Mouse (Mus musculus) NIH3T3 (cell line): ENCODE results near the gene Slc29a2.
A peak's percentile ranks its signal among the peaks of the same experiment; 100 is the strongest.

Source experiments
- DNase-seq: peaks from one replicate; pipeline ENCODE4 v3.0.0-alpha.2; 2012; ENCODE audit warnings: low read depth

Slc29a2 gene

DNA sequence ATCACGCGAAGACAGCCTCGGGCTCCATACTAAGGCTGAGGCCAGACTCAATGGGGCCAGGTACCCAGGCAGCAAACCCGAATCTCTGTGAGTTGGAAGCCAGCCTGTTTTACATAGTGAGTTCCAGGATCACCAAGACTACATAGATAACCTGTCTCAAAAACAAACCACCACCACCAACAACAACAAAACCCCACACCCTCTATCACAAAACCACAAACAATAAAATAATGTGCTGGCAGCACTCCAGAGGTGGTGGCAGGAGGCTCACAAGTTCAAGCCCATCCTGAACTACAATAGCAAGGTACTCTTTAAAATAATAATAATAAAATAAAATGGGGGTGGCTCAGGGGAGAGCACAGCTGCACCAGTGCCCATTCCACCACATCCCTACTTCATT lies 12.9 kb downstream of the Slc29a2 start:
- DNase-seq, result no peak

DNA sequence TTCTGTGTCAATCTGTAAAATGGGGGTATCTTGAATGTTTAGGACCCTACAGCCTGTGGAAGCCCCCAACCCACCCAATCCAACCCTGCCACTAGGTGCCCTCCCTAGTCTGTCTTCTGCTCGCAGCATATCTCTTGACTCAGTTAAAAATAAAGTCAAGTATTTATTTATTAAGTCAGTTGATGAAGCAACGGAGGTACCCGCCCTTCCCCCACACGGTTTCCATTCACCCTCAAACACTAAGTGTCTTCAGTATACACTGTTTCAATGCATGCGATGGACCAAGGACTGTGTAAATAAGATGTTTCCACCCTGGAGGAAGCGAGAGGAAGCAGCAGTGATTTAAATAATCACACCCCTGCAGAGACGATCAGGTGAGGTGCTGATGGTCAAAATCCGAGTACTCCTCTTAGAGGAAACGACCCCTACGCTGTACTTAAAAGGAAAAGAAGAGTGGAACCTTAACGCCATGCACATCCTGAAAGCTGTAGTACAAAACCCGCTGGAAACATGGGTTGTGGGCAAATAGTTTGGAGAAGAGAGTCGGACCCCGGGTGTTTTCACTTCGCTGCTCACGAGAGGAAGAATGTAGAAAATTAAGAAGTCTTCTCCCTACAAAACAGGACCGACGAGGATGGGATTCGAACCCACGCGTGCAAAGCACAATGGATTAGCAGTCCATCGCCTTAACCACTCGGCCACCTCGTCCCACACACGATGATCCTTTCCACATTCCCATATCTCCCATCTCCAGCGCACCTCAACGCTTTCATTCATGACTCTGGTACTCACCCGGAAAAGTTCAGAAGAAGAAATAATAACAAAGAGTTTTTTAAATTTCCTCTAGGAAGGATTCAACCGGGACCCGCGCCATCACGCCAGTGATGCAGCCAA lies 14.3 kb downstream of the Slc29a2 start:
- DNase-seq, result peak; percentile 93

DNA sequence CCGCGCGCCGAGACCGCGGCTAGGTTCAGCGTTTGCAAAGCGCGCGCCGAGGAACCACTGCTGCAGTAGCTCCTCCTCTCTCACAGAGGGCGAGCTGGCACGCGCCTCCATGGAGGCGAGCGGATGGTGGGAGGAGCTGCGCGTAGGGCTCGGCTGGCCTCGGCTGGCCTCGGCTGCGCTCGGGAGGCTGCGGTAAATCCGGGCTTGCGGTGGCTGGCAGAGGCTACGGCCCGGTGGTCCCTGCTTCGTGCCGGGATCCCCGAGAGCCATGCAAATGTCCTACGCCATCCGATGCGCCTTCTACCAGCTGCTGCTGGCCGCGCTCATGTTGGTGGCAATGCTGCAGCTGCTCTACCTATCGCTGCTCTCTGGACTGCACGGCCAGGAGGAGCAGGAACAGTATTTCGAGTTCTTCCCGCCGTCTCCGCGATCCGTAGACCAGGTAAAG lies 15.1 kb downstream of the Slc29a2 start, which contains the start of the genes B4gat1 and AC124502.3:
TSS of gene B4gat1 (plus strand) at position 118 of the 448 bp plus-strand sequence.
TSS of gene AC124502.3 (plus strand) at position 183 of the 448 bp plus-strand sequence.
- DNase-seq, result peak; percentile 98

DNA sequence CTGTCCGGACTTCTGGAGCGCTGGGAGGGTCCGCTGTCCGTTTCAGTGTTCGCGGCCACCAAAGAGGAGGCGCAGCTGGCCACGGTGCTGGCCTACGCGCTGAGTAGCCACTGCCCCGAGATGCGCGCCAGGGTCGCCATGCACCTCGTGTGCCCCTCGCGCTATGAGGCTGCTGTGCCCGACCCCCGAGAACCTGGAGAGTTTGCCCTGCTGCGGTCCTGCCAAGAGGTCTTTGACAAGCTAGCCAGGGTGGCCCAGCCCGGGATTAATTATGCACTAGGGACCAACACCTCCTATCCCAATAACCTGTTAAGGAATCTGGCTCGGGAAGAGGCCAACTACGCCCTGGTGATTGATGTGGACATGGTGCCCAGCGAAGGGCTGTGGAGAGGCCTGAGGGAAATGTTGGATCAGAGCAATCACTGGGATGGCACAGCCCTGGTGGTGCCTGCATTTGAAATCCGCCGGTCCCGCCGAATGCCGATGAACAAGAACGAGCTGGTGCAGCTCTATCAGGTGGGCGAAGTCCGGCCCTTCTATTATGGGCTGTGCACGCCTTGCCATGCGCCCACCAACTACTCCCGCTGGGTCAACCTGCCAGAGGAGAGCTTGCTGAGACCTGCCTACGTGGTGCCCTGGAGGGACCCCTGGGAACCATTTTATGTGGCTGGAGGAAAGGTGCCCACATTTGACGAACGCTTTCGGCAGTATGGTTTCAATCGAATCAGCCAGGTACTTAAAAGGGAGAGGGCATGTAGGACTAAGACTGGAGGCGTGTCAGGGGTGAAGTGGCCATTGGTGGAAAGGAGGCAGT lies 15.8 kb downstream of the Slc29a2 start:
- DNase-seq, result no peak

DNA sequence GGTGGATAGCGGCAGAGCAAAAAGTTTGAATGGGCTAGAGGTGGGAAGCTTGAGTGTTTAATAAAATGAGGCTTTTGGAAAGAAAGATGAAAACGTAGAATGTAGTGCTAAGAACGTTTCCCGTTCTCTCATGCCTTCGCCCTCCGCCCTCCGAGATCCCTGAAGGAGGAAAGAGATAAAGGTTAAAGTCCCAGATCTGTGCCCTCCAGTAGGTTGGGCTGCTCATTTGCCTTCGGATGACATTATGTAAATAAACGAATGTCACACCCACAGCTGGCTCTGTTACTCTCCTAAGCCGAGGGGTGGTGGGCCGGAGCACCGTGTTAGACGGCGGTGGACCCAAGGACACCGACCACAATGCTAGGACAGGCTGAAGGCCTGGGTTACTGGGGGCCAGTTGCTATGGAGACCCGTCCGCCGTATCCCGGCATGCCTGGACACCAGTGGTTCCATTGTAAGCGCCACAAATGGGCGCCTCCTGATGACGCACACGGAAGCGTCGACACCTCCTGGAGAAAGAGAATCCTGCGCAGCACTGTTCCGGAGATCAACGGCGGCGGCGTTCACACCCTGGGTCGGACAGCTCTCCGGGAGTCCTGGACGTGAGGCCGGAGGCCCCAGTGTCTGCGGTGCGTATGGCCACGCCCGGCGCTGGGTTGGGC lies 17.3 kb downstream of the Slc29a2 start, which contains the start of gene Brms1:
TSS of gene Brms1 (plus strand) at position 493 of the 662 bp plus-strand sequence.
- DNase-seq, result peak; percentile 99

DNA sequence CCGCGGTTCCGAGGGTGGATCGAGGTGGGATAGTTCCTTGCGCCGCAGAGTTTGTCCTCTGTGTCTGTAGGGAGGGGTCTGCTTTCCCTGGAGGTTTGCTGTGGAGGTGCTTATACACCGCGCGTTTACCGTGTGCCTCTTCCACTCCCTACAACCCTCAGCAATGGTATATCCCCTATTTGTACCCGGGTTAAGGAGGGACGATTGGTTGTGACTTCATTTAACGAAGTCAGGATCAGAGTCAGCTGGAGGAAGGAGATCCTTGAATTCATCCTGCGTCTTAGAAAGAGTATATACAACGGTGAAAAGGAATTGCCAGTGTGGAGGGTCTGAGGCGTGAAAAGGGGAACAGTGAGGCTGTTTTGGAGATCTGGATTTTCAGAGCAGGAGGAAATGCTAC lies 17.9 kb downstream of the Slc29a2 start:
- DNase-seq, result no peak

DNA sequence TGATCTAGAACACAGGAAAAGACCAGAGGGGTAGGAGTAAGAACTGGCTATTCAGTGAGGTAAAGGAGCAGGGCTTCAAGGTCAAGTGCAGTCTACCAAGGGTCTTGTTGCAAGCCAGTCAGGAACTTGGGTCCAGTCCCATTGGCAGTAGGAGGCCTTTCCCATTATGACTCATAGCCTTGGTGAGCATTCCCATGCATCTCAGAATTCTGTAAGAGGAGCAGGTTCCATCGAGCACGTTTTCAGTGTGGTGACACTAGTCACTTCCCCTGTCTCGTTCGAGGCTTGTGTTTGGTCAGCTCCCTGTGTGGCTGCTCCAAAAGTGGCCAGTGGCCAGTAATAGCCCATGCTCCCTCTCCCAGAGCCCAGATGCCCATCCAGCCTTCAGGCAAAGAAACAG lies 21.9 kb downstream of the Slc29a2 start:
- DNase-seq, result peak; percentile 80

DNA sequence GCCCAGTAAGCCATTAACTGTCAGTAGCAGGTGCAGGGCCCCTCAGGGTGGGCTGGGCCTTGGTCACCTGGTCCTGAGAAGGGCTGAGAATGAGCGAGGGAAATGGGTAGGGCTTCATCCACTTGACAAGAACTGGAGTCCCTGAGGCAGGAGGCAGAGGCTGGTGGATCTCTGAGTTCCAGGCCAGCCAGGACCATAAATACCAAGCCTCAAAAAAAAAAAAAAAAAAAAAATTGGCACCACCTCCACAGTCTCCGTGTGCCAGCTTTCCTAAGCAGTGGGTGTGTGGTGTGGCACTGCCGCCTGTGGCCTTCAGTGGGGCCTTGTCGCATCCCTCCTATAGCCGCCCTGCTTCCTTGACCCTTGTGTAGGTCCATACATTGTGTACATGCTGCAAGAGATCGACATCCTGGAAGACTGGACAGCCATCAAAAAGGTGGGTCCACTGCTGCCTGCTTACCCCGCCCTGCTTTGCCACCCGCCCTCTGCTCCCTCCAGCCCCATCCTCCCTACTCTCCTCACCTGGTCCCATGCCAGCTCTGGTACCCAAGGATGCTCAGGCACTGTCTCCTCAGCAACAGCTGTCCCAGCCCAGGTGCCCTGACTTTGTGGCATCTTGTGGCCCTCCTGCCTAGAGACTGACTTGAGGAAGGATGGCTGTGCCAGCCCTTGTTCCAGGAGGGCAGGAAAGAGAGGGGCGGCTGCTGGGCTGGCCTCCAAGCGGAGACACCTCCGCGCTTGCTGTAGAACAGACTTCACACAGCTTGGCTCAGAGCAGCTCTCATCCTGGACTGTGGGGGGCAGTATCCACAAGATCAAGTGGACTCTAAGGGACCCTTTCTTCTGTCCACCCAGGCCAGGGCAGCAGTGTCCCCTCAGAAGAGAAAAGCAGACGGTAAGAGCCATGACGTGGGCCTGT lies 24.7 kb downstream of the Slc29a2 start:
- no peak for DNase-seq

DNA sequence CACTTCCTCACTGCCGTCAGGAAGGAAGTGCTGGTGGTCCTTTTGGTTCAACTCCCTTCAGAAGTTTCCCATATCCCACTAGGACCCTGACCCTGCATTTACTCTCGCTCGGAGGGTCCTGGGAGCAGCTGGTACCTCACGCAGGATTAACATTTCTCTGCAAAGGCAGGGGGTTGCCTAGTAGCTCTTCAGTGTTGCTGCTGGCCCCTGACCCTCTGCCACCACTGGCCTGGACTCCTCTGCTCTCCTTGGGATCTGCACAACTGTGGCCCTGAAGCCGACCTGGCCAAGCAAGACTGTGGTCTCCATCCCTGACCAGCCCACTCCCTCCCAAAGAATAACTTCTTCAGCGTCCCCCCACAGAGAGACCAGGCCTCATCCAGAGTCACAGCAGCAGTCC lies 25.7 kb downstream of the Slc29a2 start:
- no peak for DNase-seq

DNA sequence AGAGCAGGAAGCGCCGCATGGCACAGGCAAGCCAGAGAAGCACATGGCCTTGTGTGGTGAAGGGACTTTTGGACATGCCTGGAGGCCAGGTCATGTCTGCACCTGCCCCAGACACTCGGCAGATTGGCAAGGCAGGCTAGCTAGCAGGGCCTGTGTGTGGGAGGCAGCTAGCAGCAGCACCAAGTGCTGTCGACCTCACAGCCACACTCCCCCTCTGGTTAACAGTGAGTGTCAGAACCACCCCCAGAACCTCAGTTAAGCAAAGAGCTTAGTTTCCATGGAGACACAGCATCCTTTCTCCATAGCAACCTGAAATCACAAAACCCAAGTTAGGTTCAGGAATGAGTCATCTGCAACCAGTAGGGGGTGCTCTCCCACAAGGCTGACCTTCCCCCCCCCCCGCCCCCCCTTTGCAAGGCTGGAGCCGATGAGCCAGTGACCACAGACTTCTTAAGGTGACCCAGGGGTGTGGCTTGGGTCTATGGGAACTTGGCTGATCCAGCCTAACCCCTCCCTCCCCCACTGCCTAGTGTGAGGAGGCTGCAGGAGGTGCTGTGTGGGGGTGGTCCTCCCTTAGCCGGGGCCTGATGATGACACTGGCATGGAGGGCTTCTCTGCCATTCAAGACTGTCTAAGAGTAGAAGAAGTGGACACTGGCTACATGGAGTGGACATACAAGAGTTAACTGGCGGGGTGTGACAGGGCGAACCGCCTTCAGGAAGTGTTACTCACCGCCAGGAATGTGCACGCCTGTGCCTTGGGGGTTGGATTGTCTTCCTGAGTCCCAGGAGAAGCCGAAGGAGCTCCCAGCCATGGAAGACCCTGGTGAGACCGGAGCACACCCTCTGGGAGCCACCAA lies 26.6 kb downstream of the Slc29a2 start, which contains the start of gene Rin1:
TSS of gene Rin1 (plus strand) at position 435 of the 859 bp plus-strand sequence.
- DNase-seq, result peak; percentile 93

DNA sequence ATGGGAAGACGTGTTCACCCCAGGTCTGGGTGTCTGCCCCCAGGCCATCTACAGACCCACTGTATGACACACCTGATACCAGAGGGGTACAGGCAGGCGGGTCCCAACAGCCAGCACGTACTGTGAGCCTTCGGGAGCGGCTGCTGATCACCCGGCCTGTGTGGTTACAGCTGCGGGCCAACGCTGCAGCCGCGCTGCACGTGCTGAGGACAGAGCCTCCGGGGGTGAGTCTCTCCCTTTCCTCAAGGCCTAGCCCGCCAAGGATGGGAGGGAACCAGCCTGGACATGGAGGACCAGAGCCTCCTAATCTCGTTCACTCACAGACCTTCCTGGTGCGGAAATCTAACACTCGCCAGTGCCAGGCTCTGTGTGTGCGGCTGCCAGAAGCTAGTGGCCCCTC lies 27.4 kb downstream of the Slc29a2 start:
- peak; percentile 68 for DNase-seq

DNA sequence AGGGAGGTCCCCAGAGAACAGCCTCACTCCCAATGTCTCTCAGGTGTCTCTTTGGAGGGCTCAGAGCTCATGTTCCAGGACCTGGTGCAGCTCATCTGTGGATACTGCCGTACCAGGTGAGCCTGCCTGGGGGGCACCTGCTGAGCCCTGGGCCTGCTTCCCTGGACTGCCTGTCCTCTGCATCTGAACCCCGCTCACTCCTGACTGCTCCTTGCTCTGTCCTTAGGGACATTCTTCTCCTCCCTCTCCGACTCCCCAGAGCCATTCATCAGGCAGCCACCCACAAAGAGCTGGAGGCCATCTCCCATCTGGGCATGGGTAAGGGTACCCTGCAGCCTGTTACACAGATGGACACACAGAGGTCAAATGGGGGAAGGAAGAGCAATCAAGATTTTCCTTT lies 27.9 kb downstream of the Slc29a2 start:
- no peak for DNase-seq

DNA sequence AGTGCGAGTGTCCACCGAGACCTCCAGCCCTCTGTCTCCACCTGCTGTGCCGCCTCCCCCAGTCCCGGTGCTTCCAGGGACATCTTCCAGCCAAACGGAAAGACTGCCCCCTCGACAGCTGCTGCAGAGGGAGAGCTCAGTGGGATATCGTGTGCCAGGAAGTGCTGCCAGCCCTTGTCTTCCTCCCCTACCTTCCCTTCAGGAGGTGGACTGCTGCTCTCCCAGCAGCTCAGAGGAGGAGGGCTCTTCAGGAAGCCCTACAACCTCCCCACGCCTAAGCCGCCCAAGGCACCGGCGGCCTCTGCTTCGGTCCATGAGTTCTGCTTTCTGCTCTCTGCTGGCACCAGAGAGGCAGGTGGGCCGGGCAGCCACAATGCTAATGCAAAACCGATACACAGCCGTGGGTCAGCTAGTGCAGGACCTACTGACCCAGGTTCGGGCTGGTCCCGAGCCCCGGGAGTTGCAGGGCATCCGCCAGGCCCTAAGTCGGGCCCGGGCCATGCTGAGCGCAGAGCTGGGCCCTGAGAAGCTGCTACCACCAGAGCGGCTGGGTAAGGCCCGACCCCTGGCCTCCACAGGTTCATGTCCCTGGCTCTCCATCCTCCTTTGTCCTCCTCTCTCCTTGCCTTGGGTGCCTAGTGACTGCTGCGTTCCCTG lies 28.6 kb downstream of the Slc29a2 start:
- DNase-seq, result no peak

DNA sequence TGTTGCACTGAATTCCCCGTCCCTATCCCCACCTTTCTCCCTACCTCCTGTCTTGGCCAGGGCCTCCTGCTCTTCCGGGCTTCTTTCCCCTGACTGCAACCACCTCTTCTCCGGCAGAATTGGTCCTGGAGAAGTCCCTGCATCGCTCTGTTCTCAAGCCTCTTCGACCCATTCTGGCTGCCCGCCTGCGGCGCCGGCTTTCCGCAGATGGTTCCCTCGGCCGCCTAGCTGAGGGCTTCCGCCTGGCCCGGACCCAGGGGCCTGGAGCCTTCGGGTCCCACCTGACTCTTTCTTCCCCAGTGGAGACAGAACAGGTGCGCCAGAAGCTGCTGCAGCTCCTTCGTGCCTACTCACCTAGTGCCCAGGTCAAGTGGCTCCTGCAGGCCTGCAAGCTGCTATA lies 29.2 kb downstream of the Slc29a2 start:
- DNase-seq, result no peak

DNA sequence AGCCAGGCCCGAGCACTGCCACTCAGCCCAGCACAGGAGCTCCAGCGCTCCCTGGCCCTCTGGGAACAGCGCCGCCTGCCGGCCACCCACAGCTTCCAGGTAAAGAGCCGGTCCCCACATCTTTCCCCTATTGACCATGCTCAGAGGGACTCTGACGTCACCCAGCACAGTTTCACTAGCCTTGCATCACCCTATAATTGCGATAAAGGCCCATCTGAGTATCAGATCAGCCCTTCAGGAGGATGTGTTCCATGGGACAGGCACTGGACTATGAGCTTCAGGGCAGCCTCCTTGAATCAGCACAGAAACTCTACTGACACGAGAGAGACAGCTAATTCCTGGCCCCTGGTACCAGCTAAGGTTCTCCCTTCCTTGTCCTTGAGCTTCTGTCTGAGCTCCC lies 30.2 kb downstream of the Slc29a2 start:
- peak; percentile 91 for DNase-seq

DNA sequence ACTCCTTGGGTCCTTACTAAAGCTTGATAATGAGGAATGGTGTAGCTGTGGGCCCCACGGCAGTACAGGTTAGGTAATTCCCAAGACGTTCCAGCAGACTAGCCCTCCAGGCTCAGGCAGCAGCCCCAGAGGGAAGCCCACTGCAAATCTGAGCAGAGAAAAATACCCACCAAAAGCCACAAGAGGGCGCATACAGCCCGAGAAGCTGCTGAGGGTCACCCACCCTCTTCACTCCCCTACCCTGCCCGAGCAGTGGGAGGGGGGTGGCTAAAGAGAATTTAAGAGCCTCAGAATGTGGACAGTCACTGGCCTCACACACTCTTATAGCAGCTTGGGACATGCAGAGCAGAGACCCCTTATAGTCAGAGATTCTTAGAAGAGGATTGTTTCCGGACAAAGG lies 32.6 kb downstream of the Slc29a2 start:
- DNase-seq, result peak; percentile 83

DNA sequence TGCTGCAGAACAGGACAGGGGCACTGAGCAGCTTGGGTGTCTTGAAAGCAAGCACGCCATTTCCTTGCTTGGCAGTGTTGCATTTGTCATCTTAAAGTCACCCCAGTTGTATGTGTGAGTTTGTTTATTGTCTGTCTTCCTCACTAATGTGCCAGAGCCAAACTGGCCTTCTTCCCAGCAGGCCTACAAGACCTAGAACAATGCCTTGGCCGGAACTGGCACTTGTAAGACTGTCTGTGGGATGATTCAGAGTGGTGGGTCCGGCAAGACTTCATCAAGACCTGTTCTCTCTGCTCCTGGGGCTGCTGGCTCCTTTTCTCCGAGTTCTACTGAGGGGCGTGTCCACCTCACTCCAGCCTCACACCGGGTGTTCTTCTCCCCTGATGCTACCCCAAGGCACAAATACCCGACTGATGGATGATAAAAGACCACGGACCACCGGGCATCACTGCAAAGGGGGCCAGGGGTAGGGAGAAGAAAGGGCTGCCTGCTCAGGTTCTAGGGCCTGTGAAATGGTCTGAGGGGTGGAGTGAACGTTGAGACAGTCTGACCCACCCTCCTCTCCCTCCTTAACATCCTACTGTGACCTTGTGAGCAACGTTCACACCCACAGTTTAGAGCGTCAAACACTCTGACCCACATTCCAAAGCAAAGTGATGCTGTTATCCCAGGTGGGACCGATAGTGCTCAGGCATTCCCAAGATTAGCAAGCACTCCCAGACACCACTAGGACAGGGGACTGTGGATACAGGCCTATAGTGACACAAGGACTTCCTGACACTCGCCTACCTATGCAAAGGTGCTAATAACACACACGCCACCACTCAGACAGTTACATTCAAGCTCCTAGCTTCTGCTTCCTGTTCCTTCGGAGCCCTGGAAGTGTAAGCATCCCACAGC lies 34.5 kb downstream of the Slc29a2 start:
- DNase-seq, result peak; percentile 76
